Mouse (Mus musculus): ENCODE measurements around the gene Olfr510. TPM values are rescaled to one million over a fixed set of nuclear protein-coding genes. Genes with fewer than 3 reads are reported as not detected.
"Not testable (repeated sequence)": the region's sequence is repeated elsewhere in the genome, so short reads cannot be mapped to it uniquely, and the experiment has no call there.

Gene Olfr510
- total RNA-seq (2014; fragmentation: Nextera tagmentation) (not detected in 2 replicates), total RNA-seq (2017) (not detected in 2 replicates)

GRCm38 (mm10) chr7:108666118-108666517 lies at the start of gene Olfr510:
Gene Olfr510 (plus strand): TSS chr7:108666418.
- ATAC-seq (replicated peaks; ENCODE audit: poor library complexity, severe bottlenecking): no peak

GRCm38 (mm10) chr7:108616781-108617180 lies 49.4 kb upstream of the Olfr510 start:
- not testable (repeated sequence) for ATAC-seq (replicated peaks; ENCODE audit: poor library complexity, severe bottlenecking)

- ATAC-seq (replicated peaks; ENCODE audit: poor library complexity, severe bottlenecking): no peak
Observed at GRCm38 (mm10) chr7:108621514-108621913, 44.7 kb upstream of the Olfr510 start, which contains the start of gene Olfr507. Gene Olfr507 (plus strand): TSS chr7:108621814.

GRCm38 (mm10) chr7:108629694-108630093 lies 36.5 kb upstream of the Olfr510 start, which contains the start of gene Olfr508:
Gene Olfr508 (plus strand): TSS chr7:108629994.
- ATAC-seq (replicated peaks; ENCODE audit: poor library complexity, severe bottlenecking): no peak

- ATAC-seq (replicated peaks; ENCODE audit: poor library complexity, severe bottlenecking): no peak
Observed at GRCm38 (mm10) chr7:108651806-108652205, 14.4 kb upstream of the Olfr510 start, which contains the start of gene Olfr509. Gene Olfr509 (minus strand): TSS chr7:108651906.

- no peak for ATAC-seq (replicated peaks; ENCODE audit: poor library complexity, severe bottlenecking)
Observed at GRCm38 (mm10) chr7:108662419-108662818, 3.8 kb upstream of the Olfr510 start.

GRCm38 (mm10) chr7:108671058-108671457 lies 4.8 kb downstream of the Olfr510 start:
- ATAC-seq (replicated peaks; ENCODE audit: poor library complexity, severe bottlenecking): no peak

GRCm38 (mm10) chr7:108678886-108679285 lies 12.7 kb downstream of the Olfr510 start:
- no peak for ATAC-seq (replicated peaks; ENCODE audit: poor library complexity, severe bottlenecking)

GRCm38 (mm10) chr7:108713020-108713419 lies 46.8 kb downstream of the Olfr510 start, which contains the start of gene Olfr512:
Gene Olfr512 (plus strand): TSS chr7:108713320.
- no peak for ATAC-seq (replicated peaks; ENCODE audit: poor library complexity, severe bottlenecking)

Other genes starting within 250 kb of the Olfr510 start
- gene Olfr497, start 246.0 kb upstream of the Olfr510 start, total RNA-seq (2014; fragmentation: Nextera tagmentation): not detected in 2 replicates
- gene Olfr497, start 246.0 kb upstream of the Olfr510 start, total RNA-seq (2017): not detected in 2 replicates
- gene Olfr498, start 201.1 kb upstream of the Olfr510 start, total RNA-seq (2014; fragmentation: Nextera tagmentation): not detected in 2 replicates
- gene Olfr498, start 201.1 kb upstream of the Olfr510 start, total RNA-seq (2017): not detected in 2 replicates
- not detected in 2 replicates for gene Olfr502, start 141.4 kb upstream of the Olfr510 start, total RNA-seq (2014; fragmentation: Nextera tagmentation)
- gene Olfr502, start 141.4 kb upstream of the Olfr510 start, total RNA-seq (2017): not detected in 2 replicates
- not detected in 2 replicates for gene Olfr503, start 121.9 kb upstream of the Olfr510 start, total RNA-seq (2014; fragmentation: Nextera tagmentation)
- gene Olfr503, start 121.9 kb upstream of the Olfr510 start, total RNA-seq (2017): not detected in 2 replicates
- gene Olfr504, start 100.6 kb upstream of the Olfr510 start, total RNA-seq (2014; fragmentation: Nextera tagmentation): not detected in 2 replicates
- gene Olfr504, start 100.6 kb upstream of the Olfr510 start, total RNA-seq (2017): not detected in 2 replicates
- not detected in 2 replicates for gene Olfr506, start 55.6 kb upstream of the Olfr510 start, total RNA-seq (2014; fragmentation: Nextera tagmentation)
- gene Olfr506, start 55.6 kb upstream of the Olfr510 start, total RNA-seq (2017): not detected in 2 replicates
- gene Olfr507, start 44.6 kb upstream of the Olfr510 start, total RNA-seq (2014; fragmentation: Nextera tagmentation): not detected in 2 replicates
- gene Olfr507, start 44.6 kb upstream of the Olfr510 start, total RNA-seq (2017): not detected in 2 replicates
- gene Olfr508, start 36.4 kb upstream of the Olfr510 start, total RNA-seq (2014; fragmentation: Nextera tagmentation): not detected in 2 replicates
- not detected in 2 replicates for gene Olfr508, start 36.4 kb upstream of the Olfr510 start, total RNA-seq (2017)
- gene Olfr509, start 14.5 kb upstream of the Olfr510 start, total RNA-seq (2014; fragmentation: Nextera tagmentation): not detected in 2 replicates
- not detected in 2 replicates for gene Olfr509, start 14.5 kb upstream of the Olfr510 start, total RNA-seq (2017)
- gene Olfr512, start 46.9 kb downstream of the Olfr510 start, total RNA-seq (2014; fragmentation: Nextera tagmentation): not detected in 2 replicates
- gene Olfr512, start 46.9 kb downstream of the Olfr510 start, total RNA-seq (2017): not detected in 2 replicates
- not detected in 2 replicates for gene Olfr513, start 84.6 kb downstream of the Olfr510 start, total RNA-seq (2014; fragmentation: Nextera tagmentation)
- not detected in 2 replicates for gene Olfr513, start 84.6 kb downstream of the Olfr510 start, total RNA-seq (2017)
- gene Olfr514, start 159.6 kb downstream of the Olfr510 start, total RNA-seq (2014; fragmentation: Nextera tagmentation): not detected in 2 replicates
- not detected in 2 replicates for gene Olfr514, start 159.6 kb downstream of the Olfr510 start, total RNA-seq (2017)
- gene Olfr516, start 184.1 kb downstream of the Olfr510 start, total RNA-seq (2014; fragmentation: Nextera tagmentation): not detected in 2 replicates
- not detected in 2 replicates for gene Olfr516, start 184.1 kb downstream of the Olfr510 start, total RNA-seq (2017)
- not detected in 2 replicates for gene Olfr517, start 206.0 kb downstream of the Olfr510 start, total RNA-seq (2014; fragmentation: Nextera tagmentation)
- gene Olfr517, start 206.0 kb downstream of the Olfr510 start, total RNA-seq (2017): not detected in 2 replicates
- not detected in 2 replicates for gene Olfr518, start 218.6 kb downstream of the Olfr510 start, total RNA-seq (2014; fragmentation: Nextera tagmentation)
- not detected in 2 replicates for gene Olfr518, start 218.6 kb downstream of the Olfr510 start, total RNA-seq (2017)
- not detected in 2 replicates for gene Olfr519, start 228.0 kb downstream of the Olfr510 start, total RNA-seq (2014; fragmentation: Nextera tagmentation)
- not detected in 2 replicates for gene Olfr519, start 228.0 kb downstream of the Olfr510 start, total RNA-seq (2017)